17 mouse cellular contexts compared by ENCODE assay signal in the genomic region with DNA sequence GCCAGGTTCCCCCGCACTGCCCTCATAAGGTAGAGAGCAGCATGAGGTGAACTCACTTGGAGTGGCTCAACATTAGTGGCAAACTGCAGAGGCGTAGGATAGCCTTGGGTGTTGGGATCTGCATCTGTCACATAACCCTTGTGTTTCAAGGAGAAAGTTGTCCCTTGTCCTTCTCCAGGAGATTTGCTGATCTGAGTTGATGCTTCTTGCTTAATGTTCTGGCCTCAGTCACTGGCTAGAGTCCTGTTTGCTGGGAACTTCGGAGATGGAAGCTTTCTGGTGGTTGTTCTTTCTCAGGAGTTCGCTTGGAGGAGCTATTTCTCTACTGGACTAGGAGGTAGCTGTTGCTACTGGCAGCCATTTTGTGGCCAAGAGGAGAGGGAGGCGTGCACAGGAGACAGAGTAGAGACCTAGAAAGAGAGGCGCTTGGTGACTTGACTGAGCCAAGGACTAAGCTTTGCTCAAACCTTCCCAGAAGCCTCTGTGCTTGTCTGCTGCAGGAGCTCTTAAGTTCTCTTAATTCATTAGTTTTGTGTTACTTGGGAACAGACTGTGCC. TPM values are rescaled to one million over a fixed set of nuclear protein-coding genes. Genes with fewer than 3 reads are reported as not detected.
DNase-seq lines count a peak whose midpoint lies in the region.
"Had no signal": no experiment of that assay in that cellular context is flagged by ENCODE, and none has a peak within 500 bp of the region (broad histone marks: within the 10 kb centered on the region; RNA-seq: fewer than 3 reads in every experiment).

No protein-coding gene starts in this region.

- peak; percentile 35 for DNase-seq in gastrocnemius, adult 18-20 months (ENCODE audit: low spot score)
- DNase-seq in gastrocnemius, postnatal 4 days (ENCODE audit: low spot score in 2 of 2): no peak
- peak; percentile 22 for DNase-seq in testis, postnatal 14 days (ENCODE audit: low spot score)
- DNase-seq in testis, postnatal 10 days (ENCODE audit: low spot score): no peak
- peak; percentile 57 for DNase-seq in skeletal muscle tissue, adult 2 months (ENCODE audit: low read depth, low spot score)
- no peak for DNase-seq in cerebellum, adult 11 months
- DNase-seq in adrenal gland, adult (ENCODE audit: inconsistent age in 2 of 2, low spot score in 1 of 2): no peak
- DNase-seq: adrenal gland, adult 8-10 months; adrenal gland, postnatal 36 days; B cell, adult 2 months; cerebellum, adult 8-10 months; cerebellum, postnatal 14 days; kidney, adult 2 months had no signal

RNA-seq across cellular contexts. Expression of gene Smim23, which starts 38.7 kb away (rescaled TPM):
- not detected for total RNA-seq in gastrocnemius, adult 18-20 months (2021)
- not detected for total RNA-seq in gastrocnemius, postnatal 4 days (2021)
- total RNA-seq: adrenal gland, adult 8-10 months; adrenal gland, postnatal 36 days; common myeloid progenitor, adult 5-6 weeks; granulocyte monocyte progenitor cell, adult 5-6 weeks; heart, adult 8-10 months; heart, postnatal 25 days had no signal

Comparison
In these comparisons a context has a peak if more than half of its experiments do, and no peak if none do; other contexts are left out.
1. DNase-seq: peak in gastrocnemius, adult 18-20 months (single experiment), testis, postnatal 14 days (single experiment) and skeletal muscle tissue, adult 2 months (single experiment); none in gastrocnemius, postnatal 4 days (0 of 2), testis, postnatal 10 days (single experiment), cerebellum, adult 11 months (single experiment) and adrenal gland, adult (0 of 2).